Mouse (Mus musculus): ENCODE data around the gene Lrrc29.

DNA sequence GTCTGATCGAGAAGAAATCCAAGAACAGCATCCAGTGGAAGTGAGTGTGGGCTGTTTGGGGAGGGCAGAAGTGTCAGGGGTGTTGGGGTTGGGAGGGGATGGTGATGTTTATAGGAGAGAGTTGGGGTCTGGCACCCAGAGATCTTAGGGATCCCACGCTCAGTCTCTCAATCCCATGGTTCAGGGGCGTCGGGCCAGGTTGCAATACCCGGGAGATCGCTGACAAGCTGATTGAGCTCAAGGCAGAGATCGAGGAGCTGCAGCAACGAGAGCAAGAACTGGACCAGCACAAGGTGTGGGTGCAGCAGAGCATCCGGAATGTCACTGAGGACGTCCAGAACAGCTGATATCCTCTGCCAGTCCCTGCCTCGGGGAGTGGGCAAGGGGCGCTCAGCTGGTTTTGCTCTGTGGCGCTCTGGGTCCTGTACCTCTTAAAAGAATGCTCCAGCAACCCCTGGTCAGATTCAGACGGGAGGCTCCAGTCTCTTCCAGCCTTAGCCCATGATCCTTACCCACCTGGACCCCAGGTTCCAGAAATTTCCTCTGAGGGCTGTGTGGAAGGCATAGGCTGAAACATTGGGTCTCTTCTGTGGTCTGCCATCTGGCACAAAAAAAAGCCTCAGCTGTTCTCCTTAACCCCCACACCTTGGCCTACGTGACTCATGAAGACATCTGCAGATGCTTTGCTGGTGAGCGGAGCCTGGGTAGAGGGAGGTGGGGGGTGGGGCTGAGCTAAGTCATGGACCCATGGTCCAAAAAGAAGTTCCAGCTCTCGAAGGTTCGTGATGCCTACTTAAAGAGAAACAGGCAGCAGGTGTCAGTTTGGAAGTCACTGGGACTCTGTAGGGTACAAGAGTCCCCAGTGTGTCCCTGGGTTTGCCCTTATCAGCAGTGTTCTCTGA, 27.5 kb downstream of the Lrrc29 start:
- no peak for TF ChIP-seq POLR2A (IDR thresholded peaks at IDR 0.05; ENCODE audit: control insufficient read depth, extremely low read depth, insufficient read depth, low read length, poor library complexity)
- TF ChIP-seq CTCF (IDR thresholded peaks at IDR 0.05; ENCODE audit: borderline replicate concordance, control insufficient read depth, extremely low read depth, insufficient read depth, low read length, poor library complexity) = no peak

All from thymus, adult 2 months (tissue).